Mouse (Mus musculus): ENCODE results near the gene Car5a.

GRCm38 (mm10) chr8:121968542-121968941 is 23.8 kb upstream of the Car5a start:
- TF ChIP-seq CTCF (IDR thresholded peaks at IDR 0.05; ENCODE audit: low read depth) (no peak), EP300 (IDR thresholded peaks at IDR 0.05; ENCODE audit: low read depth) (no peak)
